Mouse (Mus musculus) kidney, embryonic 14.5 days (tissue): Measurements from ENCODE around the gene Ivd. TPM values are rescaled to one million over a fixed set of nuclear protein-coding genes. Genes with fewer than 3 reads are reported as not detected.

Source experiments
- ATAC-seq: fragments of 200-750 bp; cut with Nextera tagmentation; 2 replicates; pipeline ENCODE4 v1.8.0; 2017; ENCODE audit warnings: moderate number of reproducible peaks, mild to moderate bottlenecking, moderate TSS enrichment, moderate library complexity; ENCODE audit not compliant: low FRiP score, low TSS enrichment
- H3K27ac ChIP-seq: fragments of 300-500 bp; sonication (generic); 2 replicates; pipeline ENCODE4 v1.5.1; 2014; ENCODE audit warnings: low read depth, mild to moderate bottlenecking, low read length, moderate library complexity, mixed read lengths
- H3K27me3 ChIP-seq: fragments of 300-500 bp; sonication (generic); 2 replicates; pipeline ENCODE4 v1.6.1; 2014; ENCODE audit warnings: mild to moderate bottlenecking, low read length; ENCODE audit not compliant: control insufficient read depth, insufficient read depth
- H3K36me3 ChIP-seq: fragments of 300-500 bp; sonication (generic); 2 replicates; pipeline ENCODE4 v1.6.1; 2014; ENCODE audit warnings: low read length, mixed read lengths; ENCODE audit not compliant: control insufficient read depth, insufficient read depth
- H3K4me1 ChIP-seq: fragments of 300-500 bp; sonication (generic); 2 replicates; pipeline ENCODE4 v1.6.1; 2014; ENCODE audit warnings: low read length, mixed read lengths; ENCODE audit not compliant: control insufficient read depth, insufficient read depth
- H3K4me2 ChIP-seq: fragments of 300-500 bp; sonication (generic); replicated peaks from 2 replicates; pipeline ENCODE4 v1.6.1; 2014; ENCODE audit warnings: low read depth, mild to moderate bottlenecking, low read length
- H3K4me3 ChIP-seq: fragments of 300-500 bp; sonication (generic); 2 replicates; pipeline ENCODE4 v1.5.1; 2014; ENCODE audit warnings: mild to moderate bottlenecking, low read length
- H3K9ac ChIP-seq: fragments of 300-500 bp; sonication (generic); 2 replicates; pipeline ENCODE4 v1.6.1; 2014; ENCODE audit warnings: low read depth, mild to moderate bottlenecking, low read length, moderate library complexity
- H3K9me3 ChIP-seq: fragments of 300-500 bp; sonication (generic); 2 replicates; pipeline ENCODE4 v1.6.1; 2016; ENCODE audit warnings: low read length; ENCODE audit not compliant: control insufficient read depth
- whole genome bisulfite sequencing: fragments of 180-500 bp; shearing (Covaris S2); extraction: QIAGEN DNeasy Blood & Tissue Kit; methylation state at CpG from one replicate; pipeline ENCODE4 v1.1.7; 2014; 5-methylcytosine and 5-hydroxymethylcytosine counted together
- polyA plus RNA-seq: library from polyadenylated mRNA; unstranded; fragments of >200 nt; fragmentation: Nextera tagmentation; extraction: Ambion mirVana; gene quantifications from 2 replicates; pipeline ENCODE4 v1.2.1, GENCODE M21; 2014

The Ivd gene
- polyA plus RNA-seq, 1 experiment from 2014 or later, result 63.1 TPM

DNA sequence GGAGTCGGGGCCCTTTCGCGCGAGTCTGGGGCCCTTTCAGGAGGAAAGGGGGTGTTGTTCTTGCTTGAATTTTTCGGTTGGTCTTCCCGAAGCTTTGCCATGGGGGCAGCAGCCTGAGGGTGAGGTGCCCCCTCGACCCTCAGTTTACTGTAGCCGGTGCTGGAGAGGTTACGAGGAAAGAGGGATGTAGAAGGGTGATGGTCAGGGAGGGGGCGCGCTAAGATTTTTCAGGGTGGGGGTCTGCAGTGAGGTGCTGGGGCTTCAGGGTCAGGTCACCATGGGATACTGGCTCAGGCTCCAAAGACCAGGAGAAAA is 39.0 kb downstream of the Ivd start:
- 0% methylated on average over 11 of the region's 11 CpGs for WGBS
- Histone ChIP-seq H3K4me2 (peak overlapping the region; percentile 99), H3K36me3 (no peaks in the 10 kb centered on the region), H3K9me3 (no peaks in the 10 kb centered on the region), H3K4me1 (peaks cover 26% of the 10 kb centered on the region), H3K9ac (peak overlapping the region; percentile 47; the same call in 1 of the 2 replicates), H3K4me3 (peak overlapping the region; percentile 64), H3K27ac (no peak overlapping the region), H3K27me3 (peaks cover 47% of the 10 kb centered on the region)
- no peak for ATAC-seq

DNA sequence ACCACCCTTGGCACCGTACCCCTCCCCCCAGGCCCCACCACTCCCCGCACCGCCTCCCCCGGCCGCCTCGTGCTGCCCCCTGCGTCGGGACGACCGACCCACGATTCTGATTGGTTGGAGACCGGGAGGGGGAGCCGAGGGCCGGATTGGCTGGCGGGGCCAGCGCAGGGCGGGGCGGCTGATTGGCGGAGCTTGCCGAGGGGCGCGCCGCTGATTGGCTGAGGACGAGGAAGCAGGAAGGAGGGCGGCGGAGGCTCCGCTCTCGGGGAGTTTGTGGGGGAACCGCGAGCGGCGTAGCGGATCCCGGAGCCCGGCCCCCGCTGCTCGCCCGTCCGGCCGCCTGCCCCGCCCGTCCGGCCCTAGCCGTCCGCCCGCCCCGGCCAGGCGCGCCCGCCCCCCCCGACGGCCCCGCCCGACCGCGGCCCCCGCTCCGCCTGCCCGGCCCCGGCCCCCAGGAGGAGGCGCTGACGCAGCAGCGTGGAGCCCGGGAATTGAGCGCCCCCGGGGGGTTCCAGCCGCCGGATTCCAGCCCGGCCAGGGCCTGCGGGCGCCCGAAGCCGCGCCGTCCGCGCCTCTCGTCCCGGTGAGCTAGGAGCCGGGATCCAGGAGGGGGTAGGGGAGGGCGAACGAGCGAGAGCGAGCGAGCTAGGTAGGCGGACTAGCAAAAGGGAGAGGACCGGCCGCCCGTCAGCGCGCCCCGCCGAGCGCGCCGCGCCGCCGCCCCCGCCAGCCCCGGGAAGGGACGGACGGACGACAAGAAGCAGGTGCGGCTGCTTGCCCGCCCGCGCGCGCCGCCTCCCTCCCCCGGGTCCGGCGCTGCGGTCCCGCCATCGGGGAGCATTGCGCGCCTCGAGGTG is 39.6 kb downstream of the Ivd start:
- peak overlapping the region; percentile 78 for H3K9ac ChIP-seq
- ATAC-seq, result peak; percentile 90
- peak overlapping the region; percentile 6; the same call in 1 of the 2 replicates for H3K27ac ChIP-seq
- peak overlapping the region; percentile 99 for H3K4me2 ChIP-seq
- 3% methylated on average over 68 of the region's 120 CpGs for WGBS
- H3K27me3 ChIP-seq, result peaks cover 42% of the 10 kb centered on the region
- no peaks in the 10 kb centered on the region for H3K36me3 ChIP-seq
- H3K4me3 ChIP-seq, result peak overlapping the region; percentile 64
- H3K4me1 ChIP-seq, result peaks cover 26% of the 10 kb centered on the region
- H3K9me3 ChIP-seq, result no peaks in the 10 kb centered on the region

- no peaks in the 10 kb centered on the region for H3K9me3 ChIP-seq
- WGBS, result under 1% methylated on average over 86 of the region's 106 CpGs
- peaks cover 33% of the 10 kb centered on the region for H3K27me3 ChIP-seq
- H3K36me3 ChIP-seq, result no peaks in the 10 kb centered on the region
- H3K27ac ChIP-seq, result 0 out of 2 replicates have a peak overlapping the region, but pooled peaks have one; percentile 6
- peak overlapping the region; percentile 99 for H3K4me2 ChIP-seq
- peaks cover 17% of the 10 kb centered on the region; the same call in 1 of the 2 replicates for H3K4me1 ChIP-seq
- ATAC-seq, result peak; percentile 25
- H3K9ac ChIP-seq, result peak overlapping the region; percentile 78
- H3K4me3 ChIP-seq, result peak overlapping the region; percentile 64
Observed at GRCm38 (mm10) chr2:118902051-118903025, 40.6 kb downstream of the Ivd start.

- Histone ChIP-seq H3K36me3 (no peaks in the 10 kb centered on the region), H3K4me3 (peak overlapping the region; percentile 64; the same call in 1 of the 2 replicates), H3K9me3 (no peaks in the 10 kb centered on the region), H3K9ac (no peak overlapping the region; the same call in 1 of the 2 replicates), H3K4me2 (peak overlapping the region; percentile 99), H3K27ac (no peak overlapping the region), H3K4me1 (peaks cover 12% of the 10 kb centered on the region; the same call in 1 of the 2 replicates), H3K27me3 (peaks cover 23% of the 10 kb centered on the region)
- ATAC-seq, result no peak
- WGBS, result 21% methylated on average over 10 of the region's 10 CpGs
Observed at GRCm38 (mm10) chr2:118903333-118903741, 41.6 kb downstream of the Ivd start.

DNA sequence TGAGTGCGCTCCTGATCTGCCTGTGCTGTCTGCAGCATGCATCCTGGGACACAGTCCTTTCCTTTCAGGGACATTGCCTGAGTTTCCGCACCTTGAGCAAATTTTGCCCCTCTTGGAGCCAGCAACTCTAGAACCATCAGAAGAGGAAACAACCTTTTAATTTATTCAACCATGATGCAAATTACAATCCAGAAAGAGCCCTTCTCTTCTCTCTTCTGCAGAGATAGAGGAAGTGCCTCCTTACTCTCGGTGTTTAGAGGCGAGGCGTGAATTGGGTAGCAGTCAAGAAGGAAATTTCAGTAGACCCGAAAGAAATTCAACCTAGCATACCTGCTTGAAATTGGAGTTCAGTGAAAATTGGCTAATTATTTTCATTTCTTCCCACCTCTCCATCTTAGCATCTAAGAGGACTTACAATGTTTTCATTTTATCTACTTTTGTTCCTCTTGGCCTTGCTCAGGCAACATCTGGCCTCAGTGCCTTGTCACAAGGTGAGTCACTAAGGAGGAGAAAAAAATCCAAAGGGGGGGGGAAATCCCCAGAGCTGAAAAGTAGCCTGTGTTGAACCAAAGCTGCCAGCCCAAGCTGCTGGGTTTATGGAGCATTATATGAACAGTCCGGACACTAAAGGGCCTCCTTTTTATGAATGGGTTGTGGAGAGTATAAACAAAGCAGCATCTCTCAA is 43.8 kb downstream of the Ivd start:
- H3K4me3 ChIP-seq, result no peak overlapping the region
- no peak overlapping the region for H3K9ac ChIP-seq
- no peak overlapping the region for H3K4me2 ChIP-seq
- no peaks in the 10 kb centered on the region for H3K9me3 ChIP-seq
- peaks cover 2% of the 10 kb centered on the region; the same call in 1 of the 2 replicates for H3K27me3 ChIP-seq
- no peak overlapping the region for H3K27ac ChIP-seq
- 64% methylated on average over 7 of the region's 7 CpGs for WGBS
- peaks cover 5% of the 10 kb centered on the region; the same call in 1 of the 2 replicates for H3K4me1 ChIP-seq
- H3K36me3 ChIP-seq, result no peaks in the 10 kb centered on the region
- ATAC-seq, result no peak

DNA sequence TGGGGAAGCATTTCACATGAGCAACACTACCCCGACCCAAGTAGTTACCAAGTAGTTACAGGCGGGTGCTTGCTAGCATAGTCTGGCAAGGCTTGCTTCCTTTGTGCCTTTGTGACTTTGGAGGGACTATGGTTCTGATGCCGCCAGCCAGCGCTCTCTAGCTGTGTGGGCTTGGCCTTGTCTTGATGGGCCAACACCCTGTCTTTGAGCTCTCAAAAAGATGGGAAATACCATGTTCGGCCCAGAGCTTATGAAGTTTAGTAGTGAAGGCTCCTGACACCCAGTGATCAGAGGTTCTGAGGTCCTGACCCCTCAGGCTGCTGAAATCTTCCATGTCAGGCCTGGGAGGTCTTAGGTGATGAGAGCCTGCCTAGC is 44.4 kb downstream of the Ivd start:
- 79% methylated on average over 5 of the region's 5 CpGs for WGBS
- Histone ChIP-seq H3K4me3 (no peak overlapping the region), H3K4me1 (peaks cover 5% of the 10 kb centered on the region; the same call in 1 of the 2 replicates), H3K4me2 (no peak overlapping the region), H3K36me3 (no peaks in the 10 kb centered on the region), H3K9me3 (no peaks in the 10 kb centered on the region), H3K27me3 (no peaks in the 10 kb centered on the region; the same call in 1 of the 2 replicates), H3K9ac (no peak overlapping the region), H3K27ac (no peak overlapping the region)
- no peak for ATAC-seq

GRCm38 (mm10) chr2:118907781-118908180 is 46.0 kb downstream of the Ivd start:
- Histone ChIP-seq H3K27me3 (no peaks in the 10 kb centered on the region; the same call in 1 of the 2 replicates), H3K4me3 (no peak overlapping the region), H3K27ac (no peak overlapping the region), H3K36me3 (no peaks in the 10 kb centered on the region), H3K9me3 (no peaks in the 10 kb centered on the region), H3K4me1 (peaks cover 9% of the 10 kb centered on the region; the same call in 1 of the 2 replicates), H3K9ac (no peak overlapping the region), H3K4me2 (no peak overlapping the region)
- ATAC-seq, result no peak
- 77% methylated on average over 3 of the region's 3 CpGs for WGBS

- WGBS, result 73% methylated on average over 1 of the region's 1 CpGs
- Histone ChIP-seq H3K27ac (no peak overlapping the region), H3K4me3 (no peak overlapping the region), H3K9ac (no peak overlapping the region), H3K36me3 (no peaks in the 10 kb centered on the region), H3K4me2 (no peak overlapping the region), H3K4me1 (peaks cover 8% of the 10 kb centered on the region; the same call in 1 of the 2 replicates), H3K27me3 (no peaks in the 10 kb centered on the region; the same call in 1 of the 2 replicates), H3K9me3 (no peaks in the 10 kb centered on the region)
- ATAC-seq, result no peak
Observed at GRCm38 (mm10) chr2:118909151-118909550, 47.4 kb downstream of the Ivd start.
